Mouse (Mus musculus): ENCODE measurements around the gene Nrxn2.

DNA sequence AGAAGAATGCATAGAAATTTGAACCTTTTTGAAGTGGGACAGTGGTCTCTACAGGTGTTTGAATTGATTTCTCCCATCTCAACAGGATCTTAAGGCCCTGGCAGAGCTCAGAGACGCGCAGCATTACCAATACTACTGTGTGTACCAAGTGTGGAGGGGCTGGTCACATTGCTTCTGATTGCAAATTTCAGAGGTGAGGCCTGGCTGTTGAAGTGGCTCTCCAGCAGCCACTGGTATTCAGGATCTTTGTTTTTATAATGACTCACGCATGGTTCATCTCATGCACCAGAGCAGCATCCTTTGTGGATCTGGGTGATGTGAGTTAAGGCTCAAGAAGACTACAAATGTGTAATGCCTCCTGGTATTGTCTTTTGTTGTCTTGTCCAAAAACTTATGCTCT, 46.1 kb upstream of the Nrxn2 start:
- TF ChIP-seq CTCF (conservative IDR thresholded peaks at IDR 0.05; ENCODE audit: low read length) = no peak
- TF ChIP-seq NANOG (IDR thresholded peaks at IDR 0.05; ENCODE audit: borderline replicate concordance, low read length) = no peak
- TF ChIP-seq POU5F1 (IDR thresholded peaks at IDR 0.05; ENCODE audit: borderline replicate concordance, low read length) = no peak

Data from E14TG2a.4 (cell line).